8 mouse cellular contexts compared by ENCODE assay signal in the genomic region with DNA sequence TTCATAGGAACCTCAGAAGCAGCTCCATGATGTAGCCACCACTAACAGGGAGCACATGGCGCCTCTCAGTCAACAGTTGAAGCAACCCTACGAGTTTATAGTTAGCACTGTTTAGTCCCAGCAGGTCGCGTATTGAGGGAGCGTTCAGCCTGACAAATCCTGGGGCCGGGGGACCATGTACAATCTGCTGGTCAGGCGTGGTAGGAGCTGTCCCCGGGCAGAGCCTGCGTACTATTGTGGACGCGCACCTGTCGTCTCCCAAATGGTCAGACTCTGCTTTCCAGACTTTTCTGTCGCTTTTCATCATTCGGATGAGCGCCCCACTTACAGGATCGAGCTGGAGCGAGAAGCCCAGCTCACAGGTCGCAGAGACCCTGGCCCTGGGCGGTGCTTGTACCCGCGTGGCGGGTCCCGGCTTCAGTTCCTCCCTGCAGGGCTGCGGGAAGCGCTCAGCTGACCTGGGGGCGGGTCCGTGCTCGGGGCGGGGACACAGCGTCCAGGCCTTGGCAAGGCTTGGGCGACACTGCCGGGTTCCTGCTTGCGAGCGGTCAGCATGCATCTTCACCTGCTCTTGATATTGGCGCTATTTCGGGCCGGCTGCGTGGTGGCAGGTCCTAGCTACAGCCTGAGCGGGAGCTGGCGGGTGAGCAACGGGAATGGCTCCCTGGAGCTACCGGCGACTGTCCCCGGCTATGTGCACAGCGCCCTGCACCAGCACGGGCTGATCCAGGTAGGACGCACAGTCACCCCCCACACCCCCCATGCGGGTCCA. TPM values are rescaled to one million over a fixed set of nuclear protein-coding genes. Genes with fewer than 3 reads are reported as not detected.
DNase-seq lines count a peak whose midpoint lies in the region; ATAC-seq lines count a peak whose summit lies in the region.

Gene Manba (plus strand): TSS at position 484 of the 772 bp plus-strand sequence.

- WGBS in hindbrain, embryonic 14.5 days, result 1% methylated on average over 48 of the region's 48 CpGs
- whole genome bisulfite sequencing in macrophage (ENCODE audit: missing documents), result 2% methylated on average over 45 of the region's 48 CpGs

- peak; percentile 93 for ATAC-seq in hindbrain, embryonic 14.5 days (ENCODE audit: low FRiP score)

- no peaks in the 10 kb centered on the region for H3K36me3 ChIP-seq in hindbrain, embryonic 14.5 days (replicated peaks; ENCODE audit: control insufficient read depth, insufficient read depth)
- no peaks in the 10 kb centered on the region for H3K36me3 ChIP-seq in macrophage (ENCODE audit: inconsistent target)

- peaks cover 41% of the 10 kb centered on the region for H3K79me2 ChIP-seq in macrophage (ENCODE audit: inconsistent target)

- peak within 1 kb of the TSS; percentile 76 for H3K9ac ChIP-seq in hindbrain, embryonic 14.5 days

- peak; percentile 74 for DNase-seq in MN1 (ENCODE audit: low spot score)
- DNase-seq in cerebellum, postnatal 10 days, result peak; percentile 84 to 90
- DNase-seq in frontal cortex, postnatal 25 days (ENCODE audit: low spot score in 2 of 2), result peak; percentile 15 to 50
- peak; percentile 48 for DNase-seq in hindbrain, embryonic 14.5 days (ENCODE audit: low spot score)
- DNase-seq in left cerebral cortex, adult 18-20 months (ENCODE audit: low spot score in 2 of 2), result peak; percentile 61 to 75
- peak; percentile 34 for DNase-seq in retina, postnatal 7 days (ENCODE audit: low read depth, low spot score)
- DNase-seq in urinary bladder, adult 18-20 months (ENCODE audit: low spot score in 2 of 2), result peak; percentile 67 to 68

- H3K4me2 ChIP-seq in hindbrain, embryonic 14.5 days (replicated peaks), result peak within 1 kb of the TSS; percentile 97

- H3K4me3 ChIP-seq in hindbrain, embryonic 14.5 days (replicated peaks; ENCODE audit: low read length), result peak within 1 kb of the TSS; percentile 68
- peak within 1 kb of the TSS; percentile 86 for H3K4me3 ChIP-seq in macrophage (ENCODE audit: inconsistent target)

- H3K4me1 ChIP-seq in hindbrain, embryonic 14.5 days (replicated peaks; ENCODE audit: control insufficient read depth, insufficient read depth, low read length), result no peaks in the 10 kb centered on the region; the same call in 1 of the 2 replicates

- peaks cover 6% of the 10 kb centered on the region; the same call in 1 of the 2 replicates for H3K27me3 ChIP-seq in hindbrain, embryonic 14.5 days (ENCODE audit: control insufficient read depth, insufficient read depth, low read length)

- no peak within 1 kb of the TSS for H3K27ac ChIP-seq in hindbrain, embryonic 14.5 days
- H3K27ac ChIP-seq in macrophage, result peak within 1 kb of the TSS; percentile 75

- no peaks in the 10 kb centered on the region for H3K9me3 ChIP-seq in hindbrain, embryonic 14.5 days (ENCODE audit: control insufficient read depth, low read length)

RNA-seq across cellular contexts. Expression of gene Manba, which starts in this region (rescaled TPM):
- 8.1 and 8.3 TPM in 2 replicates for polyA plus RNA-seq in hindbrain, embryonic 14.5 days (2014; fragmentation: Nextera tagmentation; extraction: Ambion mirVana)
- 10 to 100 TPM in 1 of 2 experiments, 1 to 10 TPM in 1; 9.1 to 10.1 TPM for total RNA-seq in left cerebral cortex, adult 18-20 months (2021)
- 100 to 1,000 TPM in 7 of 26 experiments, 10 to 100 TPM in 19; 19.9 to 142 (median 79.2) TPM for total RNA-seq in macrophage (2018; cell fraction: chromatin; rRNA removed)
- total RNA-seq in macrophage (2018; cell fraction: cytosol; rRNA removed), result 10 to 100 TPM; 14.1 to 44.1 (median 24.6) TPM
- 100 to 1,000 TPM in 2 of 26 experiments, 10 to 100 TPM in 24; 24.5 to 104 (median 57.7) TPM for total RNA-seq in macrophage (2018; cell fraction: nucleus; rRNA removed)
- 27.0 to 33.0 TPM (median 32.7 TPM) in 3 replicates for polyA plus RNA-seq in macrophage (2018)

Comparison
In these comparisons a context has a peak if more than half of its experiments do, and no peak if none do; other contexts are left out.
1. DNase-seq: peak in every context shown above with its lines; median percentile 87 in cerebellum, postnatal 10 days; 74 in MN1; 68 in left cerebral cortex, adult 18-20 months; 68 in urinary bladder, adult 18-20 months; 48 in hindbrain, embryonic 14.5 days; 34 in retina, postnatal 7 days; 32 in frontal cortex, postnatal 25 days.